Mouse (Mus musculus) midbrain, embryonic 12.5 days (tissue): Measurements from ENCODE around the gene Erbb4. TPM values are rescaled to one million over a fixed set of nuclear protein-coding genes. Genes with fewer than 3 reads are reported as not detected.

Experiments used
- ATAC-seq: fragments of 200-750 bp; cut with Nextera tagmentation; 2 replicates; pipeline ENCODE4 v1.8.0; 2017; ENCODE audit warnings: low read depth, moderate TSS enrichment, moderate library complexity; ENCODE audit not compliant: low FRiP score
- H3K27ac ChIP-seq: fragments of 300-500 bp; sonication (generic); replicated peaks from 2 replicates; pipeline ENCODE4 v1.5.1; 2016; ENCODE audit warnings: mild to moderate bottlenecking
- H3K27me3 ChIP-seq: fragments of 300-500 bp; sonication (generic); 2 replicates; pipeline ENCODE4 v1.6.1; 2016; ENCODE audit warnings: mild to moderate bottlenecking
- H3K36me3 ChIP-seq: fragments of 300-500 bp; sonication (generic); 2 replicates; pipeline ENCODE4 v1.6.1; 2016
- H3K4me1 ChIP-seq: fragments of 300-500 bp; sonication (generic); 2 replicates; pipeline ENCODE4 v1.6.1; 2016
- H3K4me2 ChIP-seq: fragments of 300-500 bp; sonication (generic); replicated peaks from 2 replicates; pipeline ENCODE4 v1.6.1; 2016; ENCODE audit warnings: mild to moderate bottlenecking, moderate library complexity
- H3K4me3 ChIP-seq: fragments of 300-500 bp; sonication (generic); 2 replicates; pipeline ENCODE4 v1.5.1; 2016; ENCODE audit warnings: mild to moderate bottlenecking
- H3K9ac ChIP-seq: fragments of 300-500 bp; sonication (generic); replicated peaks from 2 replicates; pipeline ENCODE4 v1.6.1; 2016; ENCODE audit warnings: mild to moderate bottlenecking, moderate library complexity
- H3K9me3 ChIP-seq: fragments of 300-500 bp; sonication (generic); 2 replicates; pipeline ENCODE4 v1.6.1; 2016; ENCODE audit warnings: mild to moderate bottlenecking
- WGBS: fragments of 180-500 bp; shearing (Covaris S2); methylation state at CpG from one replicate; pipeline ENCODE4 v1.1.7; 2016; 5-methylcytosine and 5-hydroxymethylcytosine counted together
- polyA plus RNA-seq: library from polyadenylated mRNA; unstranded; fragments of >200 nt; fragmentation: Nextera tagmentation; extraction: Ambion mirVana; gene quantifications from 2 replicates; pipeline ENCODE4 v1.2.1, GENCODE M21; 2016

Gene Erbb4
- polyA plus RNA-seq, 1 experiment from 2014 or later = 11.1 TPM

DNA sequence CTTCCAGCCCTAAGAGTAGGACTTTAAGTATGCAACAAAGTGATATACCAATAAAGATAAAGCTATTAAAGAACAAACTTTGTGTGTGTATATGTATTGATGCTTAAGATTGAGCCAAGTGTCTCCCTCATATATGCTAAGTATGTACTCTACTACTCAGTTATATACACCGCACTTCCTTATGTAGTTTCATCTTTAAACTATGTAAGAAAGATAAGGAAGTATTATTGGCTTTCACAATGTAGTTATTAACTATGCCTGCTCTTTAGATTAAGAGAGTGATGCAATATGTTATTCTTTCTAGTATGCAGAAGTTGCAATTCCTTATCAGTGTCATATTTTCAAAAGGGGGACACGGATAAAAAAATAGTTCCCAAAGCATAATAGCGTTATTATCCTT is 1088.2 kb downstream of the Erbb4 start:
- WGBS = 94% methylated on average over 3 of the region's 3 CpGs
- no peak overlapping the region for H3K9ac ChIP-seq

More for the DNA sequence above, 1088.2 kb downstream of the Erbb4 start:
- H3K27me3 ChIP-seq = no peaks in the 10 kb centered on the region
- no peaks in the 10 kb centered on the region for H3K9me3 ChIP-seq
- H3K4me3 ChIP-seq = no peak overlapping the region
- H3K27ac ChIP-seq = no peak overlapping the region
- no peak overlapping the region for H3K4me2 ChIP-seq
- no peak for ATAC-seq
- no peaks in the 10 kb centered on the region for H3K4me1 ChIP-seq
- H3K36me3 ChIP-seq = no peaks in the 10 kb centered on the region
